Mouse (Mus musculus) neutrophil, adult 65 days (primary cell): ENCODE results near the gene Vmn1r235. TPM values are rescaled to one million over a fixed set of nuclear protein-coding genes. Genes with fewer than 3 reads are reported as not detected.

Experiments used
- total RNA-seq: library from RNA; stranded (reverse); gene quantifications from 2 replicates; pipeline ENCODE4 v1.2.4, GENCODE M21; 2023

Vmn1r235 gene
- not detected in 2 replicates for total RNA-seq

DNA sequence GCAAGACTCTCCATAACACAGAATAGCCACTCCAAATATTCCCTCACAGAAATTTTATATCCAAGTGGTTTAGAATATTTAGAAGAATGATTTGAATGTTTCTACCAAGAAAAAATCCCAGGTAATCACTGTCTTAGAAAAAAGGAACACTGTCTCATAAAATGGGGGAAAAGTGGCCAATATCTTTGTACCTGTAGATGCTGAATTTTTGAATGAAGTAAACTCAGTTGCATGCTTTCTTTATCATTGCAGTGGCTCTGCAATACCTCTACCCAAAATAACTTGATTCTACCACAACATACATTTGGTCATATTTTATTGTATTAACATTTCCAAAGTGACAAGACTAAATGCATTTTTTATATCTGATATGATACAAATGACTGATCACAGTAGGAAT, at the start of gene Vmn1r235:
Gene Vmn1r235 (plus strand): TSS at position 301 of the 400 bp plus-strand sequence.

GRCm38 (mm10) chr17:21225787-21226186, 30.4 kb upstream of the Vmn1r235 start, which contains the start of gene Vmn1r234:
Gene Vmn1r234 (plus strand): TSS chr17:21226087.

DNA sequence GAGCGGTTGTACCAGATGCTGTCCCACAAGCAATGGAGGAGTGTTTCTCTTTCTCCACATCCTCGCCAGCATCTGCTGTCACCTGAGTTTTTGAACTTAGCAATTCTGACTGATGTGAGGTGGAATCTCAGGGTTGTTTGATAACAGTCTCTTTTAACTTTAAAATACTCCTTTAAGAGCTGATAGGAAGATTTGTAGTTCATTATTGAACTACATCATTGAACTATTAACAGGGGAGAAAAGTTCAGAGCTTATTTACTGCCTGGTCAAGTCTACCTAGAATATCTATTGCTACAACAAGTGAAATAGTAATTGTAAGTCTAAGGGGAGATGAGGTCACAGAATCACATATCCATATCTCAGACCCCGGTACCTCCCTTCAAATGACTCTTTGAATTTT, 26.4 kb downstream of the Vmn1r235 start, which contains the start of gene Vmn1r236:
Gene Vmn1r236 (plus strand): TSS at position 301 of the 400 bp plus-strand sequence.

DNA sequence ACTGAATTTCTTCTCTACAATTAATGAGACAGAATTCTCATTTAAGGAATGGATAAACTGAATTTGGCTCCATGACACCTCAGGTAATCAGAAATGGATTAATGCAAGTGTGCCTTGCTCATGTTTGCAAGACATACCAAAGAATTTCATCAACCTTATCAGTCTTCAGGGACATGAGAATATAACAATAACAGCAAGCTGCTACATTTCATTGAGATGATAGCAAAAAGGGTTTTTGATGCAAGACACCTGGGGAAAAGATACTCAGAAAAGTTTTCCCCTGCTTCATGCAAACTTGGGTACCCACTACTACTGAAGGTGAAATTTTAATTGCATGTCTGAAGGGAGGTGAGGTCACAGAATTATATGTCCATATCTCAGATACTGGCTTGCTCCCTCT, 55.4 kb downstream of the Vmn1r235 start, which contains the start of gene Vmn1r237:
Gene Vmn1r237 (plus strand): TSS at position 301 of the 400 bp plus-strand sequence.

Other genes with a start within 250 kb of the Vmn1r235 start
- 4.0 and 5.6 TPM in 2 replicates for gene Zfp160, start 247.5 kb upstream of the Vmn1r235 start, total RNA-seq
- not detected in 2 replicates for gene Vmn1r234, start 30.3 kb upstream of the Vmn1r235 start, total RNA-seq
- not detected in 2 replicates for gene Vmn1r236, start 26.5 kb downstream of the Vmn1r235 start, total RNA-seq
- gene Vmn1r237, start 55.5 kb downstream of the Vmn1r235 start, total RNA-seq = not detected in 2 replicates
- 1.6 and 1.7 TPM in 2 replicates for gene Zfp677, start 127.3 kb downstream of the Vmn1r235 start, total RNA-seq
- 0.39 and 0.73 TPM in 2 replicates for gene Zfp54, start 166.8 kb downstream of the Vmn1r235 start, total RNA-seq
- 17.3 and 19.3 TPM in 2 replicates for gene Zfp51, start 194.0 kb downstream of the Vmn1r235 start, total RNA-seq
- 11.1 and 15.1 TPM in 2 replicates for gene Zfp53, start 232.6 kb downstream of the Vmn1r235 start, total RNA-seq